Mouse (Mus musculus) neural tube, embryonic 11.5 days (tissue): Measurements from ENCODE around the gene Gm45062. TPM values are rescaled to one million over a fixed set of nuclear protein-coding genes. Genes with fewer than 3 reads are reported as not detected.

Source experiments
- ATAC-seq: fragments of 200-750 bp; cut with Nextera tagmentation; 2 replicates; pipeline ENCODE4 v1.8.0; 2017; ENCODE audit warnings: moderate number of reproducible peaks, mild to moderate bottlenecking, moderate TSS enrichment, moderate library complexity; ENCODE audit not compliant: insufficient read depth, low FRiP score, low TSS enrichment
- DNase-seq: peaks from one replicate; pipeline ENCODE4 v3.0.0-alpha.2; 2015; ENCODE audit warnings: low spot score
- H3K27ac ChIP-seq: fragments of 300-500 bp; sonication (generic); 2 replicates; pipeline ENCODE4 v1.5.1; 2014; ENCODE audit warnings: low read depth, mild to moderate bottlenecking, low read length
- H3K27me3 ChIP-seq: fragments of 300-500 bp; sonication (generic); 2 replicates; pipeline ENCODE4 v1.6.1; 2014; ENCODE audit warnings: mild to moderate bottlenecking, low read length, mixed read lengths; ENCODE audit not compliant: control insufficient read depth, insufficient read depth
- H3K36me3 ChIP-seq: fragments of 300-500 bp; sonication (generic); 2 replicates; pipeline ENCODE4 v1.6.1; 2014; ENCODE audit warnings: mild to moderate bottlenecking, low read length, moderate library complexity, mixed read lengths; ENCODE audit not compliant: control insufficient read depth, insufficient read depth
- H3K4me1 ChIP-seq: fragments of 300-500 bp; sonication (generic); 2 replicates; pipeline ENCODE4 v1.6.1; 2014; ENCODE audit warnings: low read length, mixed read lengths; ENCODE audit not compliant: control insufficient read depth, insufficient read depth
- H3K4me2 ChIP-seq: fragments of 300-500 bp; sonication (generic); 2 replicates; pipeline ENCODE4 v1.6.1; 2014; ENCODE audit warnings: low read depth, mild to moderate bottlenecking, moderate library complexity
- H3K4me3 ChIP-seq: fragments of 300-500 bp; sonication (generic); 2 replicates; pipeline ENCODE4 v1.5.1; 2014; ENCODE audit warnings: low read depth, low read length
- H3K9ac ChIP-seq: fragments of 300-500 bp; sonication (generic); 2 replicates; pipeline ENCODE4 v1.6.1; 2014; ENCODE audit warnings: mild to moderate bottlenecking, low read length
- H3K9me3 ChIP-seq: fragments of 300-500 bp; sonication (generic); 2 replicates; pipeline ENCODE4 v1.6.1; 2016; ENCODE audit warnings: low read length; ENCODE audit not compliant: control insufficient read depth
- WGBS: fragments of 180-500 bp; shearing (Covaris S2); extraction: QIAGEN DNeasy Blood & Tissue Kit; methylation state at CpG from one replicate; pipeline ENCODE4 v1.1.7; 2014; 5-methylcytosine and 5-hydroxymethylcytosine counted together
- polyA plus RNA-seq: library from polyadenylated mRNA; unstranded; fragments of >200 nt; fragmentation: Nextera tagmentation; extraction: Ambion mirVana; gene quantifications from 2 replicates; pipeline ENCODE4 v1.2.1, GENCODE M21; 2014

The Gm45062 gene
- polyA plus RNA-seq, 1 experiment from 2014 or later = 18.3 TPM

DNA sequence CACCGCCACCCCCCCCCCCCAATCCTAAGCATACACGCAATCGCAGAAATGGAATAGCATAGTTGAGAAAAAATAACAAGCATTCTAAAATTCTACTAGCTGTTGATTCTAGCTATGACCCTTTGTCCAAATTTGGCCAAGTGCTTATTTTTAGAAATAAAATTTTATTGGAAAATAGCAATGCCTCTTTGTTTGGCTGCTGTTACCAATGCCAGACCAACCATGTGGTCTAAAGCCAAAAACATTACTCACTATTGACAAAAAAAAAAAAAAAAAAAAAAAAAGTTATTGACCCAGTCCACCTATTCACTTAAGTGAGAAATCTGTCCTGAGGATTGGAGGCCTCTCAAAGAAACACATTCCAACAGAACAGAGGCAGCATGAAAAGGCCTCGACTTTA, 199.3 kb downstream of the Gm45062 start:
- H3K9ac ChIP-seq = no peak overlapping the region
- no peak overlapping the region for H3K27ac ChIP-seq
- no peaks in the 10 kb centered on the region for H3K9me3 ChIP-seq
- WGBS = 95% methylated on average over 4 of the region's 4 CpGs
- H3K4me1 ChIP-seq = no peaks in the 10 kb centered on the region
- no peak overlapping the region for H3K4me2 ChIP-seq
- no peak for ATAC-seq
- no peak for DNase-seq
- no peaks in the 10 kb centered on the region for H3K27me3 ChIP-seq
- no peak overlapping the region for H3K4me3 ChIP-seq
- H3K36me3 ChIP-seq = no peaks in the 10 kb centered on the region

DNA sequence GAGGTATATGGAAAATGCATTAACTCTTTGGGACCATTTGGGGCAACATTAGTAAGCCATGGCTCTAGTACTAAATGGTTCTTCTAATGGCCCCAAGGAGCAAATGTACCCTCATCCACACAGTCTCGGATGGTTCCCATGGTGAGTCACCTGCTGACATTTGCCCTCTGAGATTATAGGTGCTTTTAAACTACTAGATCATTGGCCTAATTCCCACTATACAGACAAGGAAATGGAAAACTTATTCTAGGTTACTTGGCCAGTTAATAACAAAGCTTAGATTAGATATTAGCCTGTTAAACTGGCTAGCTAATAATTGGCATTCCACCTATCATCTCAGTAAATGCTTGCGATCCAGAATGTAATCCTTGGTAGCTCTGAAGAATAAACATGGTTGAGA, 203.2 kb downstream of the Gm45062 start:
- Histone ChIP-seq H3K9me3 (no peaks in the 10 kb centered on the region), H3K4me2 (no peak overlapping the region), H3K4me1 (no peaks in the 10 kb centered on the region), H3K36me3 (no peaks in the 10 kb centered on the region), H3K4me3 (no peak overlapping the region), H3K27ac (no peak overlapping the region), H3K27me3 (no peaks in the 10 kb centered on the region), H3K9ac (no peak overlapping the region)
- WGBS = 97% methylated on average over 2 of the region's 2 CpGs
- no peak for DNase-seq
- no peak for ATAC-seq

DNA sequence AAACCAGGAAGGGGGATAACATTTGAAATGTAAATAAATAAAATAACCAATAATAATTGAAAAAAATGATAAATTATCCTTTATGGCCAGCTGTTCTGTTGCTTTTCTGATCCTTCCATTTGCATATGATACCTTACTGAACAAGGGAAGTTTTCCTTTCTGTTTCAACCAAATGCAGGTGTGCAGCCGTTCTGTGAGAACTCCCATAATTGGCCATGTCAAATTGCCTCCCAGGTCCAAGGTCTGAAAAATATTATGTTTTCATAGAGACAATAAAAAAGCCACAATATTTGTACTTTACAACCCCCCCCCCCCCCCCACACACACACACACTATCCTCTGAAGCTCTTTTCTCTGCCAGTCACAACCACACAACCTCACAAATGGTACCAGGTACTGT, 206.1 kb downstream of the Gm45062 start:
- no peak overlapping the region for H3K9ac ChIP-seq
- H3K27me3 ChIP-seq = no peaks in the 10 kb centered on the region
- H3K9me3 ChIP-seq = no peaks in the 10 kb centered on the region
- DNase-seq (no peak), ATAC-seq (no peak)
- H3K4me2 ChIP-seq = no peak overlapping the region
- H3K27ac ChIP-seq = no peak overlapping the region
- no peaks in the 10 kb centered on the region; the same call in 1 of the 2 replicates for H3K4me1 ChIP-seq
- WGBS = 79% methylated on average over 1 of the region's 1 CpGs
- no peak overlapping the region for H3K4me3 ChIP-seq
- no peaks in the 10 kb centered on the region for H3K36me3 ChIP-seq

DNA sequence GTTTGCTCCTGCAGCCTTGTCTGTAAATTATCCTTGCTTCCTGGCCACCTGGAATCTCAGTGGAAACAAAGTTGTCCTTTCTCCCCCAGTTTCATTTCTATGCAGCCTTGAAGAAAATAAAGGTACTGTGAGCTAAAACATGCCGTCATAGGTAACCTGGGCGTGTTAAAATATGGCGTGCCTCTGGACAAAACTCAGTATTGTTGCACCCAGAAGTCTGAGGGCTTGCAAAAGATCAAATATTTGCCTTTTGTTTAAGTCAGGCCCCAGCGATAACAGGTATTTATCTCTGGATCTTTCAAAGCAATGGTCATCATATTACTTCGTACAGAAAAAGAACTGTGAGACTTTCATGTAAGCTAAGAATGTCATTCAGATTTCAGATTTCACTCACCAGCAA, 206.7 kb downstream of the Gm45062 start:
- no peak overlapping the region for H3K27ac ChIP-seq
- ATAC-seq = no peak

DNA sequence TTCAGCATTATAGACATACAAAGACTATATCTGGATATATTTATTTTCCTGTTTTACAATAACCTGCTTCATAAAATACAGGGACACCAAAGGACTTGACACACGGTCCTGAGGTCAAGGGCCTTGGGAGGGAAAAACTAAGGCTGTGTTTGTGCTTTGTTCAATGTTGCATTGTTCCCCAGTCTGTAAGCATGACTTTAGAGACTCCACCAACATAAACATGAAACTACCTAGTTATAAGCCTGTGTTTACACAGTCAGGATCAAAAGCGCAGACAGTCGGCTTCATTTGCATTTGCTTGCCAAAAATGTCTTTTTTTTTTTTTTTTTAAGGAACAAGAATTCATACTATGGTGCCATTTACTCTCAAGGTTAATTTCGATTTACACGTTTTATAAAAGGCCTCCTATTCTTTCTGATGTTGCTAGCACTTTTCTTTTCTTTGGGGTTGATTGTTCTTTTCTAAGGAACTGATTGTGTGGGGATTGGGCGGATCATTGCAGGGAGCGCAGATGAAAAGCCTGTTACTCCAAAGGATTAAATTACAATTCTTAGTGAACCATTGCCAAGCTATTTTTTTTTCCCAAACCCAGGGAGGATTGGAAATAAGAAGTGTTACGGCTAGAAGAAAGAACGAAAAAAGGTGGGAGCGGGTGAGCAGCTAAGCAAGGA, 208.6 kb downstream of the Gm45062 start:
- WGBS = 49% methylated on average over 10 of the region's 10 CpGs
- ATAC-seq = no peak
- no peak overlapping the region for H3K27ac ChIP-seq
- no peaks in the 10 kb centered on the region for H3K36me3 ChIP-seq
- H3K4me3 ChIP-seq = no peak overlapping the region
- H3K4me1 ChIP-seq = no peaks in the 10 kb centered on the region; the same call in 1 of the 2 replicates
- H3K27me3 ChIP-seq = no peaks in the 10 kb centered on the region
- H3K9me3 ChIP-seq = no peaks in the 10 kb centered on the region
- H3K9ac ChIP-seq = no peak overlapping the region
- DNase-seq = no peak
- no peak overlapping the region for H3K4me2 ChIP-seq

More for the DNA sequence above, 206.7 kb downstream of the Gm45062 start:
- Histone ChIP-seq H3K4me1 (no peaks in the 10 kb centered on the region; the same call in 1 of the 2 replicates), H3K27me3 (no peaks in the 10 kb centered on the region), H3K9me3 (no peaks in the 10 kb centered on the region), H3K4me2 (no peak overlapping the region), H3K9ac (no peak overlapping the region), H3K36me3 (no peaks in the 10 kb centered on the region), H3K4me3 (no peak overlapping the region)
- no peak for DNase-seq
- 89% methylated on average over 5 of the region's 5 CpGs for WGBS

DNA sequence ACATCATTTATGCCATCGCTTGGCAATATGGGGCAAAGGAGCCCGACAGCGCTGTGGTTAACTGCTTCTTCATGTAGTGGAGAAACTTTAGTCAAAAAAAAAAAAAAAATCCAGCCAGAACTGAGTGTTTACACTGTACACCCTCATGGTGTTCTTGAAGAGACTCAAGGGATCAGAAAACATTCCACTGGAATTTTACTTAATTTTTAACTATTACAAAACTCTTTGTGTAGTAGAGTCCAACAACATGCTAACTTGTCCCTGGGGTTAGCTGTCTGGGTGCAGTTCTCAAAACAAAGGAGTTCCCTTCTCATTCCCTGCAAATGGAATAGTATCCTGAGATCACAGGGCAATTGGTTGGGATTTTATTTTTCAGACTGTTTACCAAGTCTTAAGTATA, 210.7 kb downstream of the Gm45062 start:
- 95% methylated on average over 3 of the region's 3 CpGs for WGBS
- no peak for DNase-seq
- ATAC-seq = no peak

DNA sequence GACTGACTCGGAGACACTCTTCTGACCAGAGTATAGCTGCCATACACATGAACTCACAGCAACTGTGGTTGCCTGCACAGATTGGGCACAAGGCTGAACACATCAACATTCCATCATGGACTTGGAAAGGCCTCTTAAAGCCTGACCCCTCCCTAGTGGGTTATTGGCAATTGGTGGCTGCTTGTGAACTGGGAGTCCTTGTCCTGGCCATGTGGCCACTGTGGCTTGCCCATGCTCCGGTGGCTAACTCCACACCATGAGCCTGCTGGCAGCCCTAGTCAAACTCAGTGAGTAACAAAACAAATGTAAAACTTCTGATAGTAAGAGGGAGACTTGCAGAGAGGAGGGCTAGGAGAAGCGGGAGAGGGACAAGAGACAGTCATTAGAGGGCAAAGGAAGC, 212.9 kb downstream of the Gm45062 start:
- H3K27ac ChIP-seq = no peak overlapping the region
- no peak for ATAC-seq
- WGBS = 86% methylated on average over 3 of the region's 3 CpGs

More for the DNA sequence above, 210.7 kb downstream of the Gm45062 start:
- H3K4me1 ChIP-seq = no peaks in the 10 kb centered on the region; the same call in 1 of the 2 replicates
- H3K4me2 ChIP-seq = no peak overlapping the region
- no peak overlapping the region for H3K27ac ChIP-seq
- no peaks in the 10 kb centered on the region for H3K9me3 ChIP-seq
- no peaks in the 10 kb centered on the region for H3K36me3 ChIP-seq
- no peak overlapping the region for H3K4me3 ChIP-seq
- no peaks in the 10 kb centered on the region for H3K27me3 ChIP-seq
- H3K9ac ChIP-seq = no peak overlapping the region

DNA sequence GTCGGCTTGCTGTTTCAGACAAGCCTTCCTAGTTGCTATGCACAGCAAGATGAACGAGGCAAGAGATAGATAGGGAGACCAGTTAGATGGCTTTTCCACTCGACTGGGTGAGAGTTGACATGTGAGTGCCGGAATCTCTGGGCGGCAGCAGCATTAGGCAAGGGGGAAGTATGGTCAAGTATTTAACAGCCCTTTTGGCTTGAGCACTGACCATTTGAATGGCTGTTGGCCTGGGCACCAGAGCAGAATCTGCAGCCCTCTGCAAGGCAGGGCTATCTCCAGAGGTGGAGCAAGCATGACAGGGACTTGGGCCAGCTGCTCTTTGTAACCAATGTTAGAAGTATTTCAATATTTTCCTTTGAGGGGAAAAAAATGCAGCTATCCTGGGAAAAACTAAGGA, 213.7 kb downstream of the Gm45062 start:
- Histone ChIP-seq H3K4me1 (no peaks in the 10 kb centered on the region), H3K27me3 (no peaks in the 10 kb centered on the region), H3K27ac (no peak overlapping the region), H3K4me2 (no peak overlapping the region), H3K9ac (no peak overlapping the region), H3K36me3 (no peaks in the 10 kb centered on the region), H3K9me3 (no peaks in the 10 kb centered on the region), H3K4me3 (no peak overlapping the region)
- no peak for ATAC-seq
- WGBS = 63% methylated on average over 5 of the region's 5 CpGs
- DNase-seq = no peak

More for the DNA sequence above, 212.9 kb downstream of the Gm45062 start:
- H3K4me1 ChIP-seq = no peaks in the 10 kb centered on the region; the same call in 1 of the 2 replicates
- H3K36me3 ChIP-seq = no peaks in the 10 kb centered on the region
- no peaks in the 10 kb centered on the region for H3K9me3 ChIP-seq
- no peak overlapping the region for H3K4me2 ChIP-seq
- H3K4me3 ChIP-seq = no peak overlapping the region
- no peak for DNase-seq
- H3K9ac ChIP-seq = no peak overlapping the region
- no peaks in the 10 kb centered on the region for H3K27me3 ChIP-seq

DNA sequence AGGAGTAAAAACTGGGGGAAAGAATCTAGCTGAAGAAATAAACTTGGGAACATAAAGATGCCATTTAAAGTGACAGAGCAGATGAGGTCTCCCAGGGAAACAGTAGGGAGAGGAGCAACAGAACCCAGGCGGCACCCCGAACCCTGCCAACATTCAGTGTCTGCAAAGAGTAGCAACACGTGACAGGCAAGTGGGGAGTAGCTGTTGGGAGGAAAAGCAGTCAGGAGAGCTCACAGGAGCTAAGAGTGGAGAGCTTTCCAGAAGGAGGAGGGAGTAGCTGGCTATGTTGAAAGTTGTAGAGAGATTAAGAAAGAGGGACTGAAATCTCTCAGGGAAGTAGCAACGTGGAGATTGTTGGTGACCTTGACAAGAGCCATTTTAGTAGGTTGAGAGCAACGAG, 214.2 kb downstream of the Gm45062 start:
- WGBS = 71% methylated on average over 5 of the region's 5 CpGs

More for the DNA sequence above, 214.2 kb downstream of the Gm45062 start:
- H3K4me1 ChIP-seq = no peaks in the 10 kb centered on the region
- H3K9me3 ChIP-seq = no peaks in the 10 kb centered on the region
- no peaks in the 10 kb centered on the region for H3K36me3 ChIP-seq
- H3K4me2 ChIP-seq = no peak overlapping the region
- H3K9ac ChIP-seq = no peak overlapping the region
- H3K4me3 ChIP-seq = no peak overlapping the region
- no peaks in the 10 kb centered on the region for H3K27me3 ChIP-seq
- no peak for DNase-seq
- no peak overlapping the region for H3K27ac ChIP-seq
- no peak for ATAC-seq
